Mouse (Mus musculus) limb, embryonic 15.5 days (tissue): ENCODE results near the gene Zmym1. TPM values are rescaled to one million over a fixed set of nuclear protein-coding genes. Genes with fewer than 3 reads are reported as not detected.
"Not testable (repeated sequence)": the region's sequence is repeated elsewhere in the genome, so short reads cannot be mapped to it uniquely, and the experiment has no call there.

Experiments used
- ATAC-seq: fragments of 200-750 bp; cut with Nextera tagmentation; 2 replicates; pipeline ENCODE4 v1.8.0; 2017; ENCODE audit warnings: low read depth, moderate TSS enrichment; ENCODE audit not compliant: insufficient number of reproducible peaks, low FRiP score, low TSS enrichment
- H3K27ac ChIP-seq: fragments of 300-500 bp; sonication (generic); 2 replicates; pipeline ENCODE4 v1.5.1; 2015; ENCODE audit warnings: moderate library complexity, mild to moderate bottlenecking, inconsistent platforms
- H3K27me3 ChIP-seq: fragments of 300-500 bp; sonication (generic); 2 replicates; pipeline ENCODE4 v1.6.1; 2015; ENCODE audit warnings: inconsistent platforms
- H3K36me3 ChIP-seq: fragments of 300-500 bp; sonication (generic); 2 replicates; pipeline ENCODE4 v1.6.1; 2015; ENCODE audit warnings: inconsistent platforms
- H3K4me1 ChIP-seq: fragments of 300-500 bp; sonication (generic); 2 replicates; pipeline ENCODE4 v1.6.1; 2015; ENCODE audit warnings: inconsistent platforms
- H3K4me2 ChIP-seq: fragments of 300-500 bp; sonication (generic); 2 replicates; pipeline ENCODE4 v1.6.1; 2015; ENCODE audit warnings: mild to moderate bottlenecking, inconsistent platforms
- H3K4me3 ChIP-seq: fragments of 300-500 bp; sonication (generic); 2 replicates; pipeline ENCODE4 v1.5.1; 2015; ENCODE audit warnings: mild to moderate bottlenecking, inconsistent platforms
- H3K9ac ChIP-seq: fragments of 300-500 bp; sonication (generic); 2 replicates; pipeline ENCODE4 v1.6.1; 2015; ENCODE audit warnings: inconsistent platforms
- H3K9me3 ChIP-seq: fragments of 300-500 bp; sonication (generic); 2 replicates; pipeline ENCODE4 v1.6.1; 2016; ENCODE audit warnings: inconsistent platforms
- WGBS: fragments of 180-500 bp; shearing (Covaris S2); methylation state at CpG from one replicate; pipeline ENCODE4 v1.1.7; 2015; 5-methylcytosine and 5-hydroxymethylcytosine counted together
- polyA plus RNA-seq: library from polyadenylated mRNA; unstranded; fragments of >200 nt; fragmentation: Nextera tagmentation; extraction: Ambion mirVana; gene quantifications from 2 replicates; pipeline ENCODE4 v1.2.1, GENCODE M21; 2015

The Zmym1 gene
- polyA plus RNA-seq, 1 experiment from 2014 or later = 18.5 TPM

- no peak for ATAC-seq
- WGBS = 2% methylated on average over 9 of the region's 9 CpGs
- Histone ChIP-seq H3K4me1 (peaks cover 33% of the 10 kb centered on the region), H3K9me3 (no peaks in the 10 kb centered on the region), H3K9ac (peak overlapping the region; percentile 98), H3K27me3 (no peaks in the 10 kb centered on the region), H3K27ac (no peak overlapping the region), H3K4me3 (peak overlapping the region; percentile 94), H3K4me2 (peak overlapping the region; percentile 71), H3K36me3 (peaks cover 42% of the 10 kb centered on the region)
These were observed 37.8 kb downstream of the Zmym1 start for GRCm38 (mm10) chr4:127023201-127023600.

GRCm38 (mm10) chr4:127021989-127022626 is 38.8 kb downstream of the Zmym1 start:
- Histone ChIP-seq H3K4me2 (peak overlapping the region; percentile 71), H3K9me3 (no peaks in the 10 kb centered on the region), H3K9ac (peak overlapping the region; percentile 98), H3K27me3 (no peaks in the 10 kb centered on the region), H3K4me1 (peaks cover 31% of the 10 kb centered on the region), H3K27ac (peak overlapping the region; percentile 98), H3K4me3 (peak overlapping the region; percentile 94), H3K36me3 (peaks cover 31% of the 10 kb centered on the region)
- WGBS = under 1% methylated on average over 50 of the region's 53 CpGs
- 0 out of 2 replicates have a peak, but pooled peaks have one; percentile 46 for ATAC-seq

- H3K27me3 ChIP-seq = no peaks in the 10 kb centered on the region
- no peaks in the 10 kb centered on the region for H3K9me3 ChIP-seq
- WGBS = under 1% methylated on average over 45 of the region's 87 CpGs
- peaks cover 24% of the 10 kb centered on the region for H3K4me1 ChIP-seq
- peak within 1 kb of the TSS; percentile 98 for H3K9ac ChIP-seq
- H3K4me3 ChIP-seq = peak within 1 kb of the TSS; percentile 94
- ATAC-seq = peak; percentile 98
- peaks cover 24% of the 10 kb centered on the region for H3K36me3 ChIP-seq
- peak within 1 kb of the TSS; percentile 98 for H3K27ac ChIP-seq
- H3K4me2 ChIP-seq = peak within 1 kb of the TSS; percentile 71
These were observed 39.6 kb downstream of the Zmym1 start, which contains the start of gene Sfpq for GRCm38 (mm10) chr4:127021151-127021945. TSS of gene Sfpq (plus strand) at chr4:127021324.

GRCm38 (mm10) chr4:127020411-127021150 is 40.4 kb downstream of the Zmym1 start:
- Histone ChIP-seq H3K27ac (0 out of 2 replicates have a peak overlapping the region, but pooled peaks have one; percentile 40), H3K4me2 (peak overlapping the region; percentile 53), H3K4me3 (peak overlapping the region; percentile 94), H3K9ac (no peak overlapping the region), H3K9me3 (no peaks in the 10 kb centered on the region), H3K4me1 (peaks cover 22% of the 10 kb centered on the region), H3K27me3 (no peaks in the 10 kb centered on the region), H3K36me3 (peaks cover 17% of the 10 kb centered on the region)
- WGBS = 9% methylated on average over 13 of the region's 13 CpGs
- ATAC-seq = no peak

DNA sequence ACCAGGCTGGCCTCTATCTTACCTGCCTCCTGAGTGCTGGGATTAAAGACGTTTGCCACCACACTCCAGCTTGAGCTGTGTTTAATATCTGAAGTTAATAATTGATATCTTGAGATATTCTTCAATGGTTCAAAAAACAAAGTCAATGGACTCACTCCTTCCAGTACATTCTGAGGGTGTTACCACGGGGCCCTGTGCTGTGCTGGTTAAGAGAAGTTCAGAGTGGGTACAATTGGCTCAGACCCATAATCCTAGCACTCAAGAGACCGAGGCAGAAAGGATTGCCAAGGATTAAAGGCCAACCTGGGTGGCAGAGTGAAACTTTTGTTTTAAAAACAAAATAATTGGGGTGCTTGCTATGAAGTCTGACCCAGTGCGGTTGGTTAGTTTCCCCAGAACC is 44.6 kb downstream of the Zmym1 start:
- WGBS = 86% methylated on average over 4 of the region's 4 CpGs

DNA sequence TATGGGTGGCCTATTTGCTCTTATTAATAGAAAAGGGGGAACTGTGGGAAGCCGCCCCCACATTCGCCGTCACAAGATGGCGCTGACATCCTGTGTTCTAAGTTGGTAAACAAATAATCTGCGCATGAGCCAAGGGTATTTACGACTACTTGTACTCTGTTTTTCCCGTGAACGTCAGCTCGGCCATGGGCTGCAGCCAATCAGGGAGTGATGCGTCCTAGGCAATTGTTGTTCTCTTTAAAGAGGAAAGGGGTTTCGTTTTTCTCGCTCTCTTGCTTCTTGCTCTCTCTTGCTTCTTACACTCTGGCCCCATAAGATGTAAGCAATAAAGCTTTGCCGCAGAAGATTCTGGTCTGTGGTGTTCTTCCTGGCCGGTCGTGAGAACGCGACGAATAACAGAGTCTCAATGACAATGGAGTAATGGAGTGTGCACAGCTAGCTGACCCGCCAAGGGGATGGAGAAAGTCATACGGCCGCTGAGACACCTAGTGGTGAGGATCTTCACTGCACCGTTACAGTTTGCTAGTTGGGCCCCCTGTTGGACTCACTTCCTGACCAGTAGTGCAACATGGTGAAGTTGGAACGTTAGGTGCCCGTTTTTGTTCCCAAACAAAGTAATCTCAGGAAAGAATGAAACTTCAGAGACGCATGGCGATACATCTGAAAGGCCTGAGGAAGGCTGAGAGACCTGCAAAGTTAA is 45.5 kb downstream of the Zmym1 start:
- not testable (repeated sequence) for H3K4me1 ChIP-seq, H3K9me3 ChIP-seq, H3K27ac ChIP-seq, H3K27me3 ChIP-seq, H3K9ac ChIP-seq, ATAC-seq, H3K36me3 ChIP-seq
- H3K4me2 ChIP-seq = peak overlapping the region; percentile 31; the same call in 1 of the 2 replicates
- WGBS = 21% methylated on average over 14 of the region's 26 CpGs
- peak overlapping the region; percentile 29 for H3K4me3 ChIP-seq

More for the DNA sequence above, 44.6 kb downstream of the Zmym1 start:
- ATAC-seq = no peak
- no peaks in the 10 kb centered on the region for H3K36me3 ChIP-seq
- no peak overlapping the region for H3K4me3 ChIP-seq
- H3K9ac ChIP-seq = no peak overlapping the region
- no peaks in the 10 kb centered on the region for H3K27me3 ChIP-seq
- H3K27ac ChIP-seq = no peak overlapping the region
- no peaks in the 10 kb centered on the region for H3K9me3 ChIP-seq
- H3K4me1 ChIP-seq = peaks cover 7% of the 10 kb centered on the region
- no peak overlapping the region for H3K4me2 ChIP-seq

DNA sequence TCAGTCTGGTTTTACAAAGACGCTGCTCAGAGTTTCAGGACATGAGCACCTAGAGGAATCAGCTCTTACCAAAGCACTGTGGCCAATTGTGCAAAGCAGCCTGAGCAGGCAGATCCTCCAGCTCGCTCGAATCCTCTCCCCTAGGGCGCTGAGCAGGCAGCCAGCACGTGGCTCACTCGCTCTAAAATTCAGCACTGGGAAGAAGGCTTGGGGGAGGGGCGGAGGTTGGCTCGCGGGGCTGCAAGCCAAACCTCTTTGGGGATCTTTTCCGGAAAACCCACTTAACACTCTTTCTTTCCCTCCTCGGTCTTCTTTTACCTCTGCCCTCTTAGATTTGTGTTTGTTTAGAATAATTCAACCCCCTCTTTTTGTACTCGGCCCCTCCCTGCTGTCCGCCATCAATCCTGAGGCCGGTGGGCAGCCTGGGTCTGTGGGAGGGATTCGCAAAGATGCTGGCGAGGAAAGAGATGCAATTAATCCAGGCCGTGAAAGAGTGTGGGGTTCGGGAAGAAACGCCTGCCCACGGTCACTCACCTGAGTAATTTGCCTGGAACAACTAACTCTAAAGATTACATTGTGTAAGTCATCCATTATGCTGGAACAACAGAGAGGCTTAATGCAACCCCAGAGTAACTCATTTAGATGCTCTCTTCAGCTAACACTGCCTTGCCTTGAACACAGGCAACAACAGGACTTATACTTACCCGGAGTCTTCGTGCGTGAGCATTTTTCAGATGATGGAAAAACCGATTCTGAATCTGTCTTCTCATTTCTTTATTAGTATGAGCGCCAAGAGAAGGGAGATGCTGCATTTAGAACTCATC is 55.6 kb downstream of the Zmym1 start:
- ATAC-seq = no peak
- Histone ChIP-seq H3K27me3 (no peaks in the 10 kb centered on the region), H3K4me2 (peak overlapping the region; percentile 52), H3K9ac (0 out of 2 replicates have a peak overlapping the region, but pooled peaks have one; percentile 2), H3K9me3 (no peaks in the 10 kb centered on the region), H3K4me1 (peaks cover 12% of the 10 kb centered on the region; the same call in 1 of the 2 replicates), H3K27ac (no peak overlapping the region), H3K36me3 (no peaks in the 10 kb centered on the region), H3K4me3 (peak overlapping the region; percentile 31)
- WGBS = 17% methylated on average over 25 of the region's 25 CpGs

- Histone ChIP-seq H3K9me3 (no peaks in the 10 kb centered on the region), H3K4me2 (no peak overlapping the region), H3K4me3 (no peak overlapping the region), H3K36me3 (no peaks in the 10 kb centered on the region), H3K4me1 (peaks cover 12% of the 10 kb centered on the region; the same call in 1 of the 2 replicates), H3K9ac (no peak overlapping the region), H3K27ac (no peak overlapping the region), H3K27me3 (no peaks in the 10 kb centered on the region)
- no peak for ATAC-seq
- 68% methylated on average over 3 of the region's 3 CpGs for WGBS
These were observed 56.6 kb downstream of the Zmym1 start for GRCm38 (mm10) chr4:127004384-127004783.

DNA sequence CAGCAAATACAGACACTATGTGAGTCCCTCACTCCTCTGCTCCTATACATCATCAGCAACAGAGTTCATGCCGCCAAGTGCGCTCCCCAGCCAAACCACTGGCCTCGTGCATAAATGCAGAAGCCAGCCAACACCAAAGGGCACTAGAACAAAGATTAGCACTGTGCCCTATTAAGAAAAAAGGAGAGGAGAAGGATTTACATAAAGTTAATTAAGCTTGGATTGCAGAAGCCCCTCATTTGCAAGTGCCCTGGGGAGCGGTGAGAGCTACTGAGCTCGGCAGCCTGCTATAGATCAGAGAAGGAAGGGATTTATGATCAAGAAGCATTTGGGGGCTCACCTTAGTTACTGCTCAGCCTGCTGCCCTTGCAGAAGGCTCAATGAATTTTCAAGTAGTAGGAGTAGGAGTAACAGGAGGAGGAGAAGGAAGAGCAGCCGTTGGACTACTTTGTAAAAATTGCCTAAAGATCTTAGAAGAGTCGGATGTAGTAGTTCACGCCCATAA is 60.3 kb downstream of the Zmym1 start:
- Histone ChIP-seq H3K9ac (no peak overlapping the region), H3K9me3 (no peaks in the 10 kb centered on the region), H3K27me3 (no peaks in the 10 kb centered on the region), H3K4me3 (no peak overlapping the region), H3K36me3 (no peaks in the 10 kb centered on the region), H3K4me1 (peaks cover 12% of the 10 kb centered on the region; the same call in 1 of the 2 replicates), H3K27ac (no peak overlapping the region), H3K4me2 (no peak overlapping the region)
- no peak for ATAC-seq
- WGBS = 38% methylated on average over 8 of the region's 8 CpGs

DNA sequence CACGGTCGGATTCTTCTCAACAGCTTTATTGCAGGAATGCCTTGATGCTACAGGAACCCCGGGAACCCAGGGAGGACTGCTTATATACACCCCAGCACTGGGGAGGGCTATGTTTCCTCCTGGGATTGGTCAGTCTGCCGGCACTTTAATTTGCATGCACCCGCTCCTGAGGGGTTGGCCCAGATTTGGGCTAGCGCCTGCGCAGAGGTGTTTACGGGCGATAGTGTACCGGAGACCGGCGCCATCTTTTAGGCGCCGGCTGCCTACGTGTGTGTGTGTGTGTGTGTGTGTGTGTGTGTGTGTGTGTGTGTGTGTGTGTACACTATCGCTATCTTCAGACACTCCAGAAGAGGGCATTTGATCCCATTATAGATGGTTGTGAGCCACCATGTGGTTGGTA is 61.6 kb downstream of the Zmym1 start:
- not testable (repeated sequence) for H3K4me2 ChIP-seq, H3K27me3 ChIP-seq, H3K36me3 ChIP-seq, H3K9me3 ChIP-seq, H3K9ac ChIP-seq, ATAC-seq, H3K27ac ChIP-seq, H3K4me3 ChIP-seq, H3K4me1 ChIP-seq
- 94% methylated on average over 16 of the region's 16 CpGs for WGBS
